ENCODE assay signal across 16 mouse cellular contexts in genomic region chr15:25726814-25727213, GRCm38 (mm10).
DNase-seq lines count a peak whose midpoint lies in the region; ATAC-seq and TF ChIP-seq lines count a peak whose summit lies in the region.
"Had no signal": no experiment of that assay in that cellular context is flagged by ENCODE, and none has a peak within 500 bp of the region (broad histone marks: within the 10 kb centered on the region; RNA-seq: fewer than 3 reads in every experiment).

No protein-coding gene starts in this region.

- H3K27ac ChIP-seq in intestine, postnatal 0 days (ENCODE audit: low read depth, low read length): no peak overlapping the region
- no peak overlapping the region for H3K27ac ChIP-seq in intestine, embryonic 15.5 days
- H3K27ac ChIP-seq in heart, embryonic 12.5 days (ENCODE audit: poor library complexity, severe bottlenecking): no peak overlapping the region
- H3K27ac ChIP-seq: hindbrain, embryonic 15.5 days; kidney, postnatal 0 days; limb, embryonic 15.5 days; stomach, embryonic 15.5 days had no signal

- peak; percentile 83 for DNase-seq in adrenal gland, adult 2 months
- no peak for DNase-seq in embryo, embryonic 9.5 days (ENCODE audit: extremely low spot score)
- DNase-seq in frontal cortex, postnatal 36 days (ENCODE audit: low spot score in 2 of 2): no peak
- DNase-seq: cerebellum, postnatal 25 days; midbrain, embryonic 14.5 days; right cerebral cortex, postnatal 25 days had no signal

- no peaks in the 10 kb centered on the region for H3K27me3 ChIP-seq in intestine, postnatal 0 days (replicated peaks; ENCODE audit: control insufficient read depth, insufficient read depth, low read length)
- no peaks in the 10 kb centered on the region for H3K27me3 ChIP-seq in intestine, embryonic 15.5 days (replicated peaks)
- no peaks in the 10 kb centered on the region for H3K27me3 ChIP-seq in heart, embryonic 12.5 days (replicated peaks)
- H3K27me3 ChIP-seq in megakaryocyte, embryonic 14.5 days (replicated peaks): no peaks in the 10 kb centered on the region
- H3K27me3 ChIP-seq: hindbrain, embryonic 15.5 days; limb, embryonic 15.5 days; stomach, embryonic 15.5 days had no signal

- TF ChIP-seq CTCF in intestine, postnatal 0 days (IDR thresholded peaks at IDR 0.05; ENCODE audit: low read depth): no peak

- peak; percentile 72 for ATAC-seq in intestine, postnatal 0 days
- no peak for ATAC-seq in intestine, embryonic 15.5 days
- 0 out of 2 replicates have a peak, but pooled peaks have one; percentile 9 for ATAC-seq in heart, embryonic 12.5 days (ENCODE audit: insufficient number of reproducible peaks, low FRiP score)
- ATAC-seq in megakaryocyte-erythroid progenitor cell, adult 5-6 weeks (replicated peaks; ENCODE audit: low FRiP score, low TSS enrichment, poor library complexity, severe bottlenecking): no peak
- ATAC-seq: forebrain, embryonic 16.5 days had no signal

- H3K9ac ChIP-seq in intestine, postnatal 0 days (ENCODE audit: low read depth, low read length): no peak overlapping the region
- H3K9ac ChIP-seq in intestine, embryonic 15.5 days: no peak overlapping the region
- no peak overlapping the region for H3K9ac ChIP-seq in heart, embryonic 12.5 days
- H3K9ac ChIP-seq: hindbrain, embryonic 15.5 days; limb, embryonic 15.5 days; stomach, embryonic 15.5 days had no signal

- no peaks in the 10 kb centered on the region for H3K9me3 ChIP-seq in intestine, postnatal 0 days (ENCODE audit: control insufficient read depth)
- H3K9me3 ChIP-seq in intestine, embryonic 15.5 days: no peaks in the 10 kb centered on the region
- no peaks in the 10 kb centered on the region for H3K9me3 ChIP-seq in heart, embryonic 12.5 days (replicated peaks)
- H3K9me3 ChIP-seq in megakaryocyte, embryonic 14.5 days: no peaks in the 10 kb centered on the region
- H3K9me3 ChIP-seq: hindbrain, embryonic 15.5 days; limb, embryonic 15.5 days; stomach, embryonic 15.5 days had no signal

- H3K4me2 ChIP-seq in intestine, postnatal 0 days (replicated peaks; ENCODE audit: low read depth): no peak overlapping the region
- no peak overlapping the region for H3K4me2 ChIP-seq in intestine, embryonic 15.5 days (replicated peaks)
- no peak overlapping the region for H3K4me2 ChIP-seq in heart, embryonic 12.5 days
- H3K4me2 ChIP-seq: hindbrain, embryonic 15.5 days; limb, embryonic 15.5 days; stomach, embryonic 15.5 days had no signal

- H3K4me1 ChIP-seq in intestine, postnatal 0 days (replicated peaks; ENCODE audit: control insufficient read depth, insufficient read depth, low read length): no peaks in the 10 kb centered on the region
- H3K4me1 ChIP-seq in intestine, embryonic 15.5 days (replicated peaks): peaks cover 8% of the 10 kb centered on the region; the same call in 1 of the 2 replicates
- H3K4me1 ChIP-seq in heart, embryonic 12.5 days (replicated peaks): peaks cover 8% of the 10 kb centered on the region
- H3K4me1 ChIP-seq in megakaryocyte, embryonic 14.5 days: peaks cover 14% of the 10 kb centered on the region

- 82% methylated on average over 5 of the region's 5 CpGs for WGBS in intestine, postnatal 0 days
- WGBS in intestine, embryonic 15.5 days: 94% methylated on average over 5 of the region's 5 CpGs
- 57% methylated on average over 5 of the region's 5 CpGs for WGBS in heart, embryonic 12.5 days

- peaks cover 38% of the 10 kb centered on the region for H3K36me3 ChIP-seq in intestine, postnatal 0 days (ENCODE audit: control insufficient read depth, insufficient read depth)
- H3K36me3 ChIP-seq in intestine, embryonic 15.5 days: peaks cover 7% of the 10 kb centered on the region; the same call in 1 of the 2 replicates
- H3K36me3 ChIP-seq in heart, embryonic 12.5 days: 0 out of 2 replicates have a peak, but pooled peaks cover 3% of the 10 kb centered on the region
- H3K36me3 ChIP-seq in megakaryocyte, embryonic 14.5 days (replicated peaks; ENCODE audit: low read length): peaks cover 95% of the 10 kb centered on the region
- H3K36me3 ChIP-seq: hindbrain, embryonic 15.5 days had no signal

- H3K4me3 ChIP-seq in intestine, postnatal 0 days (ENCODE audit: low read depth, low read length): no peak overlapping the region
- H3K4me3 ChIP-seq in intestine, embryonic 15.5 days (replicated peaks): no peak overlapping the region
- H3K4me3 ChIP-seq in heart, embryonic 12.5 days: no peak overlapping the region
- H3K4me3 ChIP-seq in megakaryocyte, embryonic 14.5 days (replicated peaks): peak overlapping the region; percentile 62
- H3K4me3 ChIP-seq: hindbrain, embryonic 15.5 days; limb, embryonic 15.5 days; stomach, embryonic 15.5 days had no signal

Comparison
In these comparisons a context has a peak if more than half of its experiments do, and no peak if none do; other contexts are left out.
1. ATAC-seq: peak in intestine, postnatal 0 days (single experiment) and heart, embryonic 12.5 days (single experiment); none in intestine, embryonic 15.5 days (single experiment) and megakaryocyte-erythroid progenitor cell, adult 5-6 weeks (single experiment).